Comparison of ENCODE assay signal across 8 mouse cellular contexts in the genomic region with DNA sequence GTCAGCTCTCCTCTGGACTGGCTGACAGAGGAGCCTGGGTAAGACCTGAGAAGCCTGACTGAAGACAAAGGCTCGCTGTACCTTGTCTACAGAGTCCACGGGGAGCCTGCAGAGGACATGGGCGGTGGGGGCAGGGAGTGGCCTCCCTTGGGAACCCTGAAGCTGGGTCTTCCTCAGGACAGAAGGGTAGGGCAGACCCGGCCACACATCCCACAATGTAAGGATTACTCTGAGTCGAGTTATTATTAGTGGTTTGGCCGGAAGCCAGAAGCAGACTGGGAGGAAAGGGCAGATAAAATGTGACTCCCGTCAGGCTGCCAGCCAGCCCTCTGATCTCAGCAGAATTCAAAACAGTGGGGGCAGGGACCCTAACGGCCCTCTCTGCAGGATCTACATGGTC. TPM values are rescaled to one million over a fixed set of nuclear protein-coding genes. Genes with fewer than 3 reads are reported as not detected.
DNase-seq lines count a peak whose midpoint lies in the region; ATAC-seq and TF ChIP-seq lines count a peak whose summit lies in the region.

No protein-coding gene starts in this region.

- no peaks in the 10 kb centered on the region for H3K27me3 ChIP-seq in cerebellum, adult 2 months (ENCODE audit: control insufficient read depth, insufficient read depth, low read length)
- H3K27me3 ChIP-seq in hindbrain, postnatal 0 days (ENCODE audit: insufficient read depth, low read length) = no peaks in the 10 kb centered on the region
- no peaks in the 10 kb centered on the region for H3K27me3 ChIP-seq in liver, embryonic 13.5 days
- no peaks in the 10 kb centered on the region for H3K27me3 ChIP-seq in neural tube, embryonic 11.5 days (ENCODE audit: control insufficient read depth, insufficient read depth, low read length)

- H3K9ac ChIP-seq in hindbrain, postnatal 0 days (replicated peaks; ENCODE audit: low read length) = no peak overlapping the region
- peak overlapping the region; percentile 10; the same call in 1 of the 2 replicates for H3K9ac ChIP-seq in liver, embryonic 13.5 days
- no peak overlapping the region for H3K9ac ChIP-seq in neural tube, embryonic 11.5 days (ENCODE audit: low read length)

- no peaks in the 10 kb centered on the region for H3K9me3 ChIP-seq in hindbrain, postnatal 0 days (ENCODE audit: low read length)
- H3K9me3 ChIP-seq in liver, embryonic 13.5 days (replicated peaks) = no peaks in the 10 kb centered on the region
- H3K9me3 ChIP-seq in neural tube, embryonic 11.5 days (ENCODE audit: control insufficient read depth, low read length) = no peaks in the 10 kb centered on the region

- H3K27ac ChIP-seq in cerebellum, adult 2 months (ENCODE audit: insufficient read depth, low read length) = peak overlapping the region; percentile 58
- H3K27ac ChIP-seq in hindbrain, postnatal 0 days = 0 out of 2 replicates have a peak overlapping the region, but pooled peaks have one; percentile 15
- H3K27ac ChIP-seq in liver, embryonic 13.5 days = peak overlapping the region; percentile 58; the same call in 1 of the 2 replicates
- H3K27ac ChIP-seq in neural tube, embryonic 11.5 days (ENCODE audit: low read depth, low read length) = peak overlapping the region; percentile 17

- no peak for TF ChIP-seq CTCF in cerebellum, adult 2 months (IDR thresholded peaks at IDR 0.05; ENCODE audit: borderline replicate concordance, insufficient read depth, low read depth, low read length)
- TF ChIP-seq CTCF in hindbrain, postnatal 0 days (IDR thresholded peaks at IDR 0.05; ENCODE audit: low read depth) = no peak

- intact Hi-C loops in gastrocnemius, postnatal 14 days (cut with DNase I; ENCODE audit: low total_unique reads) = no loop called here

- H3K4me3 ChIP-seq in cerebellum, adult 2 months (replicated peaks; ENCODE audit: insufficient read depth, low read depth, low read length) = no peak overlapping the region
- no peak overlapping the region for H3K4me3 ChIP-seq in hindbrain, postnatal 0 days (ENCODE audit: low read length)
- no peak overlapping the region for H3K4me3 ChIP-seq in liver, embryonic 13.5 days (replicated peaks)
- H3K4me3 ChIP-seq in neural tube, embryonic 11.5 days (ENCODE audit: low read depth, low read length) = no peak overlapping the region

- peaks cover 91% of the 10 kb centered on the region for H3K4me1 ChIP-seq in cerebellum, adult 2 months (ENCODE audit: control insufficient read depth, insufficient read depth, low read length)
- H3K4me1 ChIP-seq in hindbrain, postnatal 0 days (ENCODE audit: insufficient read depth, low read length) = peaks cover 56% of the 10 kb centered on the region
- H3K4me1 ChIP-seq in liver, embryonic 13.5 days (replicated peaks) = peaks cover 69% of the 10 kb centered on the region
- H3K4me1 ChIP-seq in neural tube, embryonic 11.5 days (ENCODE audit: control insufficient read depth, insufficient read depth, low read length) = peaks cover 77% of the 10 kb centered on the region

- WGBS in cerebellum, adult 2 months = 3% methylated on average over 8 of the region's 8 CpGs
- 7% methylated on average over 8 of the region's 8 CpGs for WGBS in hindbrain, postnatal 0 days
- WGBS in liver, embryonic 13.5 days (ENCODE audit: insufficient replicate concordance) = 1% methylated on average over 8 of the region's 8 CpGs
- WGBS in neural tube, embryonic 11.5 days = 9% methylated on average over 8 of the region's 8 CpGs

- peak; percentile 50 for DNase-seq in MEL-GATA-1-ER (ENCODE audit: extremely low read depth, low read depth)
- DNase-seq in cerebellum, adult 2 months = peak; percentile 82 to 86
- DNase-seq in gastrocnemius, postnatal 14 days = peak; percentile 50
- peak; percentile 69 for DNase-seq in hindbrain, postnatal 0 days (ENCODE audit: low spot score)
- DNase-seq in liver, embryonic 13.5 days = peak; percentile 24
- no peak for DNase-seq in neural tube, embryonic 11.5 days (ENCODE audit: low spot score)
- no peak for DNase-seq in layer of hippocampus, adult 11-12 months (ENCODE audit: low spot score)
- no peak for DNase-seq in layer of hippocampus, postnatal 36 days

- H3K36me3 ChIP-seq in hindbrain, postnatal 0 days (ENCODE audit: insufficient read depth, low read length) = no peaks in the 10 kb centered on the region
- H3K36me3 ChIP-seq in liver, embryonic 13.5 days = no peaks in the 10 kb centered on the region
- H3K36me3 ChIP-seq in neural tube, embryonic 11.5 days (ENCODE audit: control insufficient read depth, insufficient read depth, low read length) = no peaks in the 10 kb centered on the region

- TF ChIP-seq POLR2A in cerebellum, adult 2 months (IDR thresholded peaks at IDR 0.05; ENCODE audit: borderline replicate concordance, insufficient read depth, low read length) = no peak

- no peak for ATAC-seq in hindbrain, postnatal 0 days
- ATAC-seq in liver, embryonic 13.5 days (ENCODE audit: low read depth) = peak; percentile 21
- ATAC-seq in neural tube, embryonic 11.5 days (ENCODE audit: insufficient read depth, low FRiP score, low TSS enrichment) = no peak

- H3K4me2 ChIP-seq in hindbrain, postnatal 0 days (ENCODE audit: low read depth, low read length) = no peak overlapping the region
- peak overlapping the region; percentile 43 for H3K4me2 ChIP-seq in liver, embryonic 13.5 days
- no peak overlapping the region; the same call in 1 of the 2 replicates for H3K4me2 ChIP-seq in neural tube, embryonic 11.5 days (ENCODE audit: low read depth)

RNA-seq across cellular contexts. Expression of a gene that starts 30.4 kb away (rescaled TPM):
- polyA plus RNA-seq in cerebellum, adult 2 months (2012; rRNA removed) = 75.0 and 78.6 TPM in 2 replicates
- 1 to 10 TPM; 5.4 to 5.7 TPM for total RNA-seq in gastrocnemius, postnatal 14 days (2021)
- 86.3 and 94.7 TPM in 2 replicates for total RNA-seq in hindbrain, postnatal 0 days (2014; rRNA removed)
- 16.9 and 17.0 TPM in 2 replicates for polyA plus RNA-seq in hindbrain, postnatal 0 days (2015; fragmentation: Nextera tagmentation; extraction: Ambion mirVana)
- polyA plus RNA-seq in liver, embryonic 13.5 days (2015; fragmentation: Nextera tagmentation; extraction: Ambion mirVana) = 2.3 and 2.6 TPM in 2 replicates
- 18.9 and 20.3 TPM in 2 replicates for polyA plus RNA-seq in neural tube, embryonic 11.5 days (2014; fragmentation: Nextera tagmentation; extraction: Ambion mirVana)
- total RNA-seq in layer of hippocampus, postnatal 36 days (2021) = 10 to 100 TPM; 68.1 to 70.0 TPM

Comparison
In these comparisons a context has a peak if more than half of its experiments do, and no peak if none do; other contexts are left out.
1. DNase-seq: peak in MEL-GATA-1-ER (single experiment), cerebellum, adult 2 months (2 of 2), gastrocnemius, postnatal 14 days (single experiment), hindbrain, postnatal 0 days (single experiment) and liver, embryonic 13.5 days (single experiment); none in neural tube, embryonic 11.5 days (single experiment), layer of hippocampus, adult 11-12 months (single experiment) and layer of hippocampus, postnatal 36 days (0 of 2).
2. Peak in every context shown above with its lines, with median percentiles within 50 percentile points of each other: H3K27ac ChIP-seq.